Mouse (Mus musculus): ENCODE data around the gene Tcf19. TPM values are rescaled to one million over a fixed set of nuclear protein-coding genes. Genes with fewer than 3 reads are reported as not detected.
A peak's percentile ranks its signal among the peaks of the same experiment; 100 is the strongest.
"Not testable (repeated sequence)": the region's sequence is repeated elsewhere in the genome, so short reads cannot be mapped to it uniquely, and the experiment has no call there.

Tcf19 gene
- polyA plus RNA-seq, 1 experiment from 2014 or later = 8.5 TPM

GRCm38 (mm10) chr17:35485702-35486101, 30.9 kb downstream of the Tcf19 start:
- Histone ChIP-seq H3K27ac (ENCODE audit: low read length) (no peak overlapping the region), H3K4me3 (ENCODE audit: low read depth, low read length) (no peak overlapping the region), H3K9me3 (replicated peaks; ENCODE audit: control insufficient read depth, low read length, poor library complexity, severe bottlenecking) (no peaks in the 10 kb centered on the region), H3K4me2 (ENCODE audit: low read length) (no peak overlapping the region), H3K27me3 (ENCODE audit: control insufficient read depth, insufficient read depth, low read depth, low read length) (no peaks in the 10 kb centered on the region), H3K4me1 (ENCODE audit: control insufficient read depth, insufficient read depth, low read length) (no peaks in the 10 kb centered on the region), H3K36me3 (ENCODE audit: control insufficient read depth, insufficient read depth, low read length) (no peaks in the 10 kb centered on the region), H3K9ac (ENCODE audit: low read depth, low read length) (no peak overlapping the region)
- ATAC-seq = no peak
- WGBS = 44% methylated on average over 4 of the region's 4 CpGs

DNA sequence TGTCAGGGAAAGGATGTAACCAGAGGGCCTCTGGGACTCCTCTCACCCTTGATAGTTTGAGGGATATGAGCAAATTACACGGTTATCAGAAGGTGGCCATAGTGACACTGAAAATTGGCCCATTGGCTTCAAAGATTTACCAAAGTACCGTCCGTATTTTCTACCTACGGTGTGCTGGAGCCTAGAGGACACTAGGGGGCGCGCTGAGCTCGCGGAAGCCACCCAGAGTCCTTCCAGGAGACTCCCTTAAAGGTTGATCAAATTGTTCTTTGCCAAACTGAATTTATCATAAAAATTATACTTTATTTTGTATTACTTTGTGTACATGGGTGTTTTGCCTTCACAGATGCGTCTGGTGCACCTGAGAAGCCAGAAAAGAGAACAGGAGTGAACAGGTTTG, 32.6 kb downstream of the Tcf19 start:
- no peak for ATAC-seq
- 0% methylated on average over 9 of the region's 9 CpGs for WGBS
- Histone ChIP-seq H3K4me3 (ENCODE audit: low read depth, low read length) (no peak overlapping the region), H3K9me3 (replicated peaks; ENCODE audit: control insufficient read depth, low read length, poor library complexity, severe bottlenecking) (no peaks in the 10 kb centered on the region), H3K27me3 (ENCODE audit: control insufficient read depth, insufficient read depth, low read depth, low read length) (no peaks in the 10 kb centered on the region), H3K4me2 (ENCODE audit: low read length) (no peak overlapping the region), H3K27ac (ENCODE audit: low read length) (no peak overlapping the region), H3K4me1 (ENCODE audit: control insufficient read depth, insufficient read depth, low read length) (no peaks in the 10 kb centered on the region), H3K9ac (ENCODE audit: low read depth, low read length) (no peak overlapping the region), H3K36me3 (ENCODE audit: control insufficient read depth, insufficient read depth, low read length) (no peaks in the 10 kb centered on the region)

DNA sequence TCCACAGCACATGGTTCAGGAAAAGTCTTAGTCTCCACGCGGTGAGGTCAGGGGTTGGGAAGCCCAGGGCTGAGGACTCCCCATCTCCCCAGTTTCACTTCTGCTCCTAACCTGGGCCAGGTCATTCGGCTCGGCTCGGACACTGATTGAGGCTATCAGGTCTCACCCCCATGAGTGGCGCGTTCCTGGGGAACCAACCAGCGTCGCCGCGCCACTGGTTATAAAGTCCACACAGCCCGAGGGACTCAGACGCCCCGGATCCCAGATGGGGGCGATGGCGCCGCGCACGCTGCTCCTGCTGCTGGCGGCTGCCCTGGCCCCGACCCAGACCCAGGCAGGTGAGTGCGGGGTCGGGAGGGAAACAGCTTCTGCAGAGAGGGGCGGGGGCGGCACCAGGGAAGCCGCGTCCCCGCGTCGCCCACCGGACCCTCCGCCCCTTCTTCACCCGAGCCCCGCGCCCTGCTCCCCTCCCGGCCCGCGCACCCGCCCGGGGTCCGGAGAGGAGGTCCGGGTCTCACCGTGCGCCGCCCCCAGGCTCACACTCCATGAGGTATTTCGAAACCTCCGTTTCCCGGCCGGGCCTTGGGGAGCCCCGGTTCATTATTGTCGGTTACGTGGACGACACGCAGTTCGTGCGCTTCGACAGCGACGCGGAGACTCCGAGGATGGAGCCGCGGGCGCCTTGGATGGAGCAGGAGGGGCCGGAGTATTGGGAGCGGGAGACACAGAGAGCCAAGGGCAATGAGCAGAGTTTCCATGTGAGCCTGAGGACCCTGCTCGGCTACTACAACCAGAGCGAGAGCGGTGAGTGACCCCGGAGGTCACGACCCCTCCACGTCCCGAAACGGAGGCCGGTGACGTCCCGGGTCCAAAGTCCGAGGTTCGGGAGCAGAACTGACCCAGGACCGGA, 46.5 kb downstream of the Tcf19 start, which contains the start of gene H2-Q10:
Gene H2-Q10 (plus strand): TSS at position 248 of the 910 bp plus-strand sequence.
- Histone ChIP-seq H3K9me3 (replicated peaks; ENCODE audit: control insufficient read depth, low read length, poor library complexity, severe bottlenecking) (no peaks in the 10 kb centered on the region), H3K4me1 (ENCODE audit: control insufficient read depth, insufficient read depth, low read length) (peaks cover 8% of the 10 kb centered on the region; the same call in 1 of the 2 replicates), H3K4me2 (ENCODE audit: low read length) (peak within 1 kb of the TSS; percentile 59), H3K27ac (ENCODE audit: low read length) (no peak within 1 kb of the TSS), H3K36me3 (ENCODE audit: control insufficient read depth, insufficient read depth, low read length) (no peaks in the 10 kb centered on the region), H3K9ac (ENCODE audit: low read depth, low read length) (peak within 1 kb of the TSS; percentile 46; the same call in 1 of the 2 replicates), H3K4me3 (ENCODE audit: low read depth, low read length) (peak within 1 kb of the TSS; percentile 40), H3K27me3 (ENCODE audit: control insufficient read depth, insufficient read depth, low read depth, low read length) (peaks cover 19% of the 10 kb centered on the region)
- WGBS = 1% methylated on average over 73 of the region's 80 CpGs
- no peak for ATAC-seq

GRCm38 (mm10) chr17:35468936-35469335, 47.7 kb downstream of the Tcf19 start:
- H3K9ac ChIP-seq (ENCODE audit: low read depth, low read length); H3K27ac ChIP-seq (ENCODE audit: low read length); H3K36me3 ChIP-seq (ENCODE audit: control insufficient read depth, insufficient read depth, low read length); H3K4me3 ChIP-seq (ENCODE audit: low read depth, low read length); ATAC-seq; H3K9me3 ChIP-seq (replicated peaks; ENCODE audit: control insufficient read depth, low read length, poor library complexity, severe bottlenecking); H3K4me1 ChIP-seq (ENCODE audit: control insufficient read depth, insufficient read depth, low read length); H3K4me2 ChIP-seq (ENCODE audit: low read length): not testable (repeated sequence)
- WGBS = 66% methylated on average over 3 of the region's 3 CpGs
- H3K27me3 ChIP-seq (ENCODE audit: control insufficient read depth, insufficient read depth, low read depth, low read length) = peaks cover 19% of the 10 kb centered on the region

GRCm38 (mm10) chr17:35465651-35466050, 51.0 kb downstream of the Tcf19 start:
- H3K27me3 ChIP-seq (ENCODE audit: control insufficient read depth, insufficient read depth, low read depth, low read length) = peaks cover 17% of the 10 kb centered on the region
- not testable (repeated sequence) for H3K4me1 ChIP-seq (ENCODE audit: control insufficient read depth, insufficient read depth, low read length); H3K4me3 ChIP-seq (ENCODE audit: low read depth, low read length); ATAC-seq; H3K9me3 ChIP-seq (replicated peaks; ENCODE audit: control insufficient read depth, low read length, poor library complexity, severe bottlenecking); H3K36me3 ChIP-seq (ENCODE audit: control insufficient read depth, insufficient read depth, low read length); H3K9ac ChIP-seq (ENCODE audit: low read depth, low read length); H3K27ac ChIP-seq (ENCODE audit: low read length); H3K4me2 ChIP-seq (ENCODE audit: low read length)
- WGBS = 8% methylated on average over 8 of the region's 8 CpGs

Other genes with a start within 250 kb of the Tcf19 start
- gene H2-Q1, start 196.4 kb downstream of the Tcf19 start, polyA plus RNA-seq (2015; fragmentation: Nextera tagmentation; extraction: Ambion mirVana) = 0.38 and 0.52 TPM in 2 replicates
- 4.4 and 7.6 TPM in 2 replicates for gene H2-Q2, start 174.6 kb downstream of the Tcf19 start, polyA plus RNA-seq (2015; fragmentation: Nextera tagmentation; extraction: Ambion mirVana)
- gene H2-Q4, start 137.2 kb downstream of the Tcf19 start, polyA plus RNA-seq (2015; fragmentation: Nextera tagmentation; extraction: Ambion mirVana) = 0.65 and 0.97 TPM in 2 replicates
- gene H2-Q6, start 92.0 kb downstream of the Tcf19 start, polyA plus RNA-seq (2015; fragmentation: Nextera tagmentation; extraction: Ambion mirVana) = 1.1 and 1.3 TPM in 2 replicates
- gene H2-Q7, start 77.7 kb downstream of the Tcf19 start, polyA plus RNA-seq (2015; fragmentation: Nextera tagmentation; extraction: Ambion mirVana) = 3.8 and 4.6 TPM in 2 replicates
- gene H2-Q10, start 46.7 kb downstream of the Tcf19 start, polyA plus RNA-seq (2015; fragmentation: Nextera tagmentation; extraction: Ambion mirVana) = 0.30 and 0.31 TPM in 2 replicates
- gene Pou5f1, start 10.8 kb downstream of the Tcf19 start, polyA plus RNA-seq (2015; fragmentation: Nextera tagmentation; extraction: Ambion mirVana) = 0.37 TPM in 1 of 2 replicates, not detected in the other
- gene Cchcr1, start 276 bp upstream of the Tcf19 start, polyA plus RNA-seq (2015; fragmentation: Nextera tagmentation; extraction: Ambion mirVana) = 3.7 and 4.0 TPM in 2 replicates
- 0.60 and 0.68 TPM in 2 replicates for gene Psors1c2, start 16.4 kb upstream of the Tcf19 start, polyA plus RNA-seq (2015; fragmentation: Nextera tagmentation; extraction: Ambion mirVana)
- gene Cdsn, start 35.3 kb upstream of the Tcf19 start, polyA plus RNA-seq (2015; fragmentation: Nextera tagmentation; extraction: Ambion mirVana) = 0.07 and 0.09 TPM in 2 replicates
- not detected in 2 replicates for gene 2300002M23Rik, start 50.6 kb upstream of the Tcf19 start, polyA plus RNA-seq (2015; fragmentation: Nextera tagmentation; extraction: Ambion mirVana)
- gene Sfta2, start 84.7 kb upstream of the Tcf19 start, polyA plus RNA-seq (2015; fragmentation: Nextera tagmentation; extraction: Ambion mirVana) = not detected in 2 replicates
- not detected in 2 replicates for gene Gm9573, start 109.8 kb upstream of the Tcf19 start, polyA plus RNA-seq (2015; fragmentation: Nextera tagmentation; extraction: Ambion mirVana)
- 0.07 and 0.14 TPM in 2 replicates for gene Mucl3, start 126.9 kb upstream of the Tcf19 start, polyA plus RNA-seq (2015; fragmentation: Nextera tagmentation; extraction: Ambion mirVana)
- gene Vars2, start 150.8 kb upstream of the Tcf19 start, polyA plus RNA-seq (2015; fragmentation: Nextera tagmentation; extraction: Ambion mirVana) = 15.1 and 15.3 TPM in 2 replicates
- gene Gtf2h4, start 156.9 kb upstream of the Tcf19 start, polyA plus RNA-seq (2015; fragmentation: Nextera tagmentation; extraction: Ambion mirVana) = 26.5 and 27.3 TPM in 2 replicates
- 87.8 and 103 TPM in 2 replicates for gene Ddr1, start 187.8 kb upstream of the Tcf19 start, polyA plus RNA-seq (2015; fragmentation: Nextera tagmentation; extraction: Ambion mirVana)

All from midbrain, embryonic 16.5 days (tissue).